10 mouse cellular contexts compared by ENCODE assay signal in the genomic region with DNA sequence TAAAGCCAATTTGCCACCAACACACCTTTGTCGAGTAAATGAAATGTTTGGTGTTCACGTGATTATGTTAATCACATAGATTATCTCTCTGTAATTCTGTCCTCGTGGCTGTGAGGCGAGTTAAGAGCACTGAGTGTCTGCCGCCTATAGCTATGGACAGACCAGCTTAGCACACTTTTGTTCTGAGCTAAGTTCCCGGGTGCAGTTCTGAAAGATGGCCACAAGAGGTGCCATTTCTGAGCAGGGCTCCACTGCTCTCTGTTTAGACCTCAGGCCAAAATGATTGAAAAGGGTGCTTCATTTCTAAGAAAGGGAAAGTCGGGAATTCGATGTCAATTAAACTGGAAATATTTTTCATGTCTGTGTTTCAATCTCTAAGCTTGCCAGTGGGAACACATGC.
DNase-seq lines count a peak whose midpoint lies in the region; ATAC-seq and TF ChIP-seq lines count a peak whose summit lies in the region.
"Had no signal": no experiment of that assay in that cellular context is flagged by ENCODE, and none has a peak within 500 bp of the region (broad histone marks: within the 10 kb centered on the region; RNA-seq: fewer than 3 reads in every experiment).

No protein-coding gene starts in this region.

- peak; percentile 28 for DNase-seq in cerebellum, adult 11 months
- peak; percentile 26 for DNase-seq in left cerebral cortex, postnatal 4 days
- no peak for DNase-seq in left cerebral cortex, adult 9 months (ENCODE audit: low spot score in 2 of 2)
- peak; percentile 65 for DNase-seq in brain, adult 2 months (ENCODE audit: low read depth, low spot score)
- DNase-seq in forelimb bud, embryonic 11.5 days (ENCODE audit: low read depth, low spot score), result peak; percentile 7
- no peak for DNase-seq in urinary bladder, adult 2 months (ENCODE audit: low spot score)

- no peak overlapping the region for H3K27ac ChIP-seq in small intestine, adult 2 months (ENCODE audit: insufficient read depth, low read depth, low read length)
- H3K27ac ChIP-seq: limb, embryonic 12.5 days had no signal

- H3K4me1 ChIP-seq in small intestine, adult 2 months (ENCODE audit: control insufficient read depth, insufficient read depth, insufficient read length, low read length), result no peaks in the 10 kb centered on the region
- H3K4me1 ChIP-seq: limb, embryonic 12.5 days had no signal

- peak; percentile 15; the same call in 1 of the 2 replicates for TF ChIP-seq CTCF in small intestine, adult 2 months (IDR thresholded peaks at IDR 0.05; ENCODE audit: extremely low read depth, insufficient read length, insufficient replicate concordance, low read depth, low read length)

- WGBS in small intestine, adult 2 months, result 20% methylated on average over 8 of the region's 8 CpGs

- no peaks in the 10 kb centered on the region for H3K27me3 ChIP-seq in small intestine, adult 2 months (ENCODE audit: control insufficient read depth, insufficient read depth, low read length)
- H3K27me3 ChIP-seq: limb, embryonic 12.5 days had no signal

- no peak overlapping the region for H3K4me3 ChIP-seq in small intestine, adult 2 months (ENCODE audit: low read depth, low read length)
- H3K4me3 ChIP-seq: erythroblast, embryonic 14.5 days; limb, embryonic 12.5 days had no signal

- no peaks in the 10 kb centered on the region for H3K36me3 ChIP-seq in small intestine, adult 2 months (ENCODE audit: control insufficient read depth, insufficient read depth, low read length)
- H3K36me3 ChIP-seq: limb, embryonic 12.5 days had no signal

- no peak for TF ChIP-seq POLR2A in small intestine, adult 2 months (IDR thresholded peaks at IDR 0.05; ENCODE audit: low read depth, low read length)

- no peak for ATAC-seq in cerebellum, adult (ENCODE audit: insufficient number of reproducible peaks, low FRiP score, low TSS enrichment)

- intact Hi-C loops in left cerebral cortex, postnatal 4 days (cut with DNase I), result loop anchor here (5.0 kb wide), 1 partner anchor 1425 kb away; no protein-coding TSS in a partner anchor

Comparison
In these comparisons a context has a peak if more than half of its experiments do, and no peak if none do; other contexts are left out.
1. DNase-seq: peak in cerebellum, adult 11 months (single experiment), left cerebral cortex, postnatal 4 days (single experiment), brain, adult 2 months (single experiment) and forelimb bud, embryonic 11.5 days (single experiment); none in left cerebral cortex, adult 9 months (0 of 2) and urinary bladder, adult 2 months (single experiment).